Mouse (Mus musculus) kidney, adult 11 months (tissue): ENCODE measurements around the gene Olfr96.
"Not testable (repeated sequence)": the region's sequence is repeated elsewhere in the genome, so short reads cannot be mapped to it uniquely, and the experiment has no call there.

Experiments used
- DNase-seq: peaks from one replicate; pipeline ENCODE4 v3.0.0; 2022

The Olfr96 gene

DNA sequence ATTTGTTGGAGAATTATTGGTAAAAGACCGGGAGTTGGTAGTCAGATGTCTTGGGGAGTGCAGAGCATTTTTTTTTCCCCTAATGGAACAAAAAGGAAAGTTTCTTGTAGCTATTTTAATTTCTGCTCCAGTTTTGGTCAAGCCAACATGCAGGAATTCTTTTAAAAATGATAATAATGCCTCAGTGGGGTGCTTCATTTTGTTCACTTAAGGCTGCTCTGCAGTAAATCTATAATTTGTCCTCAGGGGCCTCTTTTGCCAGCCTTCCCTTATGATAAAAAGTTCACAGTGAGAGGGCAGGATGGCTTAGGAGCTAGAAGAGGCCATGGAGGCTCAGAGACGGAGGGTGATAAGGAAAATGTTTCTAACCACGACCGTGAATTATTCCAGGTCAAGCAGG, at the start of gene Olfr96:
Gene Olfr96 (plus strand): TSS at position 301 of the 400 bp plus-strand sequence.
- no peak for DNase-seq

DNA sequence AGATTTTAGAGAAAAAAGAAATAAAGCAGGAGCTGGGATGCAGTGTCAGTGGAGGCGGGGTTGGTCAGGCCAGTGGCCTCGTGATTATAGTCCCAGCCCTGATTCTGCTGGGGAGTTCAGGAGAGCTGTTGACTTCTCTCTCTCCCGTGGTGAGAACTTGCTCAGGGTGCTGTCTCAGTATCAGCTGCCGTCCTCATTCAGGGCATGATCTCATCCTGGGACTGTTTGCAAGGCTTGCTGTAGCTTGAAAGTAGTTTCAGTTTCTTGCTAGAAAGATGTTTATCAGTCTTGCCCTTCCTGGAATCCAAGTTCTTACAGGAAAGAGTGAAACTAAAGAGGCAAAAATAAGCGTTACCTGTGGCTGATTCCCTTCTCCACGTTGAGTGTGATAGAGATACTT, 34.5 kb upstream of the Olfr96 start:
- no peak for DNase-seq

DNA sequence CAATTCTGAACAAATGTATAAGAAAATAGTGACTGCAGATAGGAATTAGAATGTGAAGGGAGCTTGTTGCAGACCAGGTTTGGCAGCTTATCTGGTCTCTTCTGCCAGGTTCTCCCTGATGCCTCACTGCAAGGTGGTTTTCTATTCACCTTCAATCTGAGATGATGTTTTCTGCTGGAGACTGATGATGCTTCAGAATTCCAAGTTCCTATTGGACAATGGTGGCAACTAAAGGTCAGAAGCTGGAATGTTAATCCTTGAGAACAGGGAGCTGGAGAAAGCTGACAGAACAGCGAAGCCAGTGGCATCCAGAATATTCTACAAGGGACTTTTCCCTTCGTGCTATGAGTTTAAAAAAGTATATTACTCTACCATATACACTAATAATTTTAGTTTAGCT, 29.2 kb upstream of the Olfr96 start:
- peak; percentile 57 for DNase-seq

DNA sequence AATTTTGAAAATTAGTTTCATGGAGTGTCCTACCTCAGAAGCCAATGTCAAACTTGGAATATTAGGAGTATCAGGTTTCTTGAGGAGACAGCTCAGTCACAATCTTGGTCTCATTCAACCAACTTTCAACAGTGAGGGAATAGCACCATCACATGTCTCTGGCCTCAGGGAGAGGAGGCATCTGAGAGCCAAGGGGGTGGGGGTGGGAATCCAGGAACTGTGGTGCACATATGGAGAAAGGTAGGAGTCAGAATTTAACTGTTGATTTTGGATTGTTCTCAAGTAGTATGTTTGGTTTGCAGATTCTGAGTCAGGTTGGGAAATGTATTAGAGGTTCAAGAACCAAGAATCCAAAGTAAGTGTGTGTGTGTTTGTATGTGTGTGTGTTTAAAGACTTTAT, 26.9 kb upstream of the Olfr96 start:
- no peak for DNase-seq

DNA sequence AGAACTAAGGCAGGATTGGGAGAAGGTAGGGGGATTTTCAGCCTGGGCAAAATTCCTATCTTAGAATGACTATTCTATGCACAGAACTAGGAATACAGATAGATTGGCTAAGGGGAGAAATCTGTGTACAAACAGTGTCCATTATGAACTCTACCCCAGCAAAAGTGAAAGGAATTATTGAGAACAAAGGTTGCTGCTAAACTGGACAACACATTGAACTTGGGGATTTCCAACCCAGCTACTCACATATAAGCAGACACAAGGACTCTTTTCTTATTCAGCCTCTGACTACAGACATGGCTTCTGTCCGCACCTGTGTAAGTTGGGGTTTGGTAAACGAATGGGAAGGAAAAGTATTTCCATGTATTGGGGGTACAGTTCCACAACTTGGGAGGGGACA, 26.3 kb upstream of the Olfr96 start, which contains the start of gene Ubd:
Gene Ubd (plus strand): TSS at position 237 of the 400 bp plus-strand sequence.
- DNase-seq, result no peak

DNA sequence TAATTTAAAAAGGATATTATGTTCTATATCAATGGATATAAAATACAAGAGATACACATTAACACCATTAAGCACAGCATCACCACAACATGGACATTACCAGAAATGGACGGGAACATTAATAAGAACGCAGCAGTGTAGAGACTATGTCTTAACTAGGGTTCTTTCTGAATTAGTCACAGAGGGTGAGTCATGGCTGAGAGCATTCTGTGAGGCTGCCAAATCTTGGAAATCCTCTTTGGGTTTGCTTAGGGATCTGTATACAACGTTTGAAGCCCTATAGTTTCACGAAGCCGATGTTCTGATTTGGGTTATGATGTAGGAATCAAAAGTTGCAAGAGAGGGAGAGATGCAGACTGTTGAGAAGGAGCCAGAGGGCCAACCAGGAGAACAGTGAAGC, 25.2 kb upstream of the Olfr96 start:
- no peak for DNase-seq

DNA sequence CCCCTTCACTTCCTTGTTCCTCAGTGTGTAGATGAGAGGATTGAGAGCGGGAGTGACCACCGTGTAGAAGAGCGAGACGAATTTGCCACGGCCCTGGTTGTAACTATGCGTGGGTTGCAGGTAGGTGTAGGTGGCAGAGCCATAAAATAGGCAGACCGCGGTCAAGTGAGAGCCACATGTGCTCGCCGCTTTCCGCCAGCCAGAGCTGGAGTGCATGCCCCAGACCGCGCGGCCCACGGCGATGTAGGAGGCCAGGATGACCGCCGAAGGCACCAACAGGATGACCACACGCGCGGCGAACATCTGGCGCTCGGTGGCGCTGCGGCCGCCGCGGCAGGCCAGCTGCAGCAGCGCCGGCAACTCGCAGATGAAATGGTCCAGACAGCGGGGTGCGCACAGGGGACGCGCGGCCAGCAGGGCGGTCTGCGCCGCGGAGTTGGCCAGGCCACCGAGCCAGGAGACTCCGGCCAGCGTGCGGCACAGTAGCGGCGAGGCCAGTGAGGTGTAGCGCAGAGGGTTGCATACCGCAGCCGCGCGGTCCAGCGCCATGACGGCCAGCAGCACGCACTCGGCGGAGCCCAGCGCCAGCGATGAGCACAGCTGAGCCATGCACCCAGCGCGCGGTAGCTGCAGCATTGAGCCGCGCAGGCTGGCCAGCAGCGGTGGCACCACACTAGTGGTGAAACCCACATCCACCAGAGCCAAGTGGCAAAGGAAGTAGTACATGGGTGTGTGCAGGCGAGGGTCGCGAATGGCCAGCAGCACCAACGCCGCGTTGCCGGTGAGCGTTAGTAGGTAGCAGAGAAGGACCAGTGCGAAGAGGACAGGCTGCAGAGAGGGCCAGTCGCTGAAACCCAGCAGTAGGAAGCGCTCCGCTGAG, 22.9 kb upstream of the Olfr96 start:
- DNase-seq, result no peak

DNA sequence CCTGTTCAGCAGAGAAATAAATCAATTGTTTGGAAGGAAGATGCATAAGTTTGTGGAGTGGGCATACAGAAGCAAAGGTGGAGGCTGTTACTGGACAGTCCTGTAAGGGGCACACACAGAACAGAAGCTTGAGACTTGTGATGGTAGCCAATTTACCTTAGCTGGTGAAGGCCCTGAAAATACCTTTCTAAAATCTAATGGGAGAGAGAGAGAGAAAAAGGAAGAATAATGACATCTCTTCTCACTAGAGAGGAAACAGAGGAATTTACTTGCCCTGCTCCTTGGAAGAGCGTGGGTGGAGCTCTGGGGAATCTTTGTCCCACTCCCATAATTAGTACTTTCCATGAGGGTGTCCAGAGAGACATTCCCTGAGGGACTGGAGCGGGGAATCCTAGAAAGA, 19.1 kb upstream of the Olfr96 start, which contains the start of gene Olfr94:
Gene Olfr94 (minus strand): TSS at position 101 of the 400 bp plus-strand sequence.
- no peak for DNase-seq

DNA sequence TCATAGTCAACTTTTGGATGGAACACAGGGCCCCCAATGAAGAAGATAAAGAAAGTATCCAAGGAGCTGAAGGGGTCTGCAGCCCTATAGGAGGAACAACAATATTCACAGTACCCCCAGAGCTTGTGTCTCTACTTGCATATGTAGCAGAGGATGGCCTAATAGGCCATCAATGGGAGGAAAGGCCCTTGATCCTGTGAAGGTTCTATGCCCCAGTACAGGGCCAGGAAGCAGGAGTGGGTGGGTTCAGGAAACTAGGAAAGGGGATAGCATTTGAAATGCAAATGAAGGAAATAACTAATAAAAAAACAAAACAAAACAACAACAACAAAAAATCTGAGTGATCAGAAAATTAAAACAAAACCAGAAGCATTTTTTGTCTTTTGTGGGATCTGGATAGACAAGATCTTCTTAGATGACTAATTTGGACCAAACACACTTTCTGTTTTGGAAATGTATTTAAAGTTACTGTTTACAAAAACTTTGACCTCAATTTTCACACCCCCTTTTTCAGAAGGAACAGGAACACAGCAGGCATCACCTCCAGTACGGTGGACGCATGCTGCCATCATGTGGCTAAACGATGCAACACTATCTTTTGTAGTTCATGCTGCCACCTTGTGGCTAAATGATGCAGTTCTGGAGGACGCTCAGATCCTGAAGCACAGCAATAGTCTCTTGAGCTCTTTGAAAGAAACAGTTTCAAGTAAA, 16.6 kb upstream of the Olfr96 start:
- DNase-seq, result peak; percentile 60

DNA sequence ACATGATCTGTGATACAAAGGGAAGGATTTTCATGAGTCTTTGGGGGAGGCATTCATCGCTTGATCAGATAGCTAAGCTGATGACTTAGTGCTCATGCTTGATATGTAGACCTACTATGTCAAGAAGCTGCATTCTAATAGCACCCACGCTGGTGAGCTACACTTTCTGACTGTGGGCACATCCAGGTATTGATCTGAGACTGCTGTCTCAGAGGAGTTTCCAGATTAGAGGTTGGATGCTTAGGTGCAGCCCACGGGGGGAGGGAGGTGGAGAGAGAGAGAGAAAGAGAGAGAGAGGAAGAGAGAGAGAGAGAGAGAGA, 16.1 kb upstream of the Olfr96 start:
- DNase-seq, result no peak

DNA sequence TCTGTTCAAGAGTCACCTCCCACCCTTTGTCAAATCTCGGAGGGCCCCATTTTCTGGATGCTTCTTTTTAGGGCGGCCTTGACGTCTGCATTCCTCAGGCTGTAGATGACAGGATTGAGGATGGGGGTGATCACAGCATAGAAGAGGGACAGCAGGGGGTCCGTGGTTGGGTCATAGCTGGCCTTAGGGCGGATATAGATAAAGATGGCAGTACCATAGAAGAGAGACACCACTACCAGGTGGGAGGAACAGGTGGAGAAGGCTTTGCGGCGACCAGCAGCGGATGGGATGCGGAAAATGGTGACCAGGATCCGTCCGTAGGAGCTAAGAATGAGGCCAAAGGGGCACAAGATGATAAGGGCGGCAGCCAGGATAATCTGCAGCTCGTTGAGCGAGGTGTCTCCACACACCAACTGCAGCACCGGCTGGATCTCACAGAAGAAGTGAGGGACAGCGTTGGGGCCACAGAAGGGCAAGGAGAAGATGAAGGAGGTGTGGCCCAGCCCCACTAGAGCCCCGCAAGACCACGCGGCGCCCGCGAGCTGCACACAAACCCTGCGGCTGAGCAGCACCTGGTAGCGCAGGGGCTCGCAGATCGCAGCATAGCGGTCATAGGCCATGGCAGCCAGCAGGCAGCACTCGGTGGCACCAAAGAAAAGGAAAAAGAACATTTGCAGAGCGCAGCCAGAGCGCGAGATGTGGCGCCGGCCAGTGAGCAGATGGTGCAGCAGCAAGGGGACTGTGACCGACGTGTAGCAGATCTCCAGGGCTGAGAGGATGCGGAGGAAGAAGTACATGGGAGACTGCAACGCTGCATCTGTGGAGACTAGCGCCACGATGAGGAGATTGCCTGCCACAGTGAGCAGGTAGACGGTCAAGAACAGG, 8.8 kb upstream of the Olfr96 start:
- DNase-seq, result no peak

DNA sequence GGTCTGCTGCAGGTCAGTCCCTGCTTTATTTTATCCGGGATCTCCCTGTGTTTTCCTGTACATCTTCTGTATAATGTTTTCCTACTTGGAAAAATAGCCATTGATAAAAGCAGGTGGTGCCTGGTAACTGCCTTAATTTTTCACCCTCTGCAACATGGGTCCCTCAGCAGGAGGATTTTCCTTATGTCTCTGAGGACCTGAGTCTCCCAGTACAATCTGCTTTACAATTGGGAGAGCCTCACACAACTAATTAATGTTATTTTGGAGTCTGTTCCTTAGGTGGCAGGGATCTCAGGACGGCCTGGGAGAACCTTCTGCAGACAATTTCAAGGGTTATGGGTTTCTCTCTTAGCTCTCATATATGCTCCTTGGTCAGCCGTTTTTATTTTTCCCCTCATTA, 6.9 kb upstream of the Olfr96 start, which contains the start of gene Olfr95:
Gene Olfr95 (minus strand): TSS at position 101 of the 400 bp plus-strand sequence.
- DNase-seq, result no peak

DNA sequence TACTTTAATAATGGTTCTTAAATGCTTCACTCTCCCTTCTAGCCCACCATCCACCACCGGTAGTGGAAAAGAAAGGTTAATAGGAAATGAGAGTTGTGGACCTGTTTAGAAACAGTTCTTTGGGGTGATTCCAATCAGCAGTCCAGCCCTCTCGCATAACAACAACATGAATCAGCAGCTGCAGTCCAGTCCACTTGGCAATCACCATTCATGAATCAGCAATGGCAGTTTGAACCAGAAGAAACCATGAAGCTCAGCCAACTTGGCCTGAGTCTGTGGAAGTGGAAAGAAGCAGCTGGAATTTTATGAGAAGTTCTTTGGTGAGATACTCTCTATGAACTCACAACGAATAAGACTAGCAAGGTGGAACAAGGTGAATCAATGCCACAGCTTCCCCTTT, 1.5 kb upstream of the Olfr96 start:
- DNase-seq, result no peak

DNA sequence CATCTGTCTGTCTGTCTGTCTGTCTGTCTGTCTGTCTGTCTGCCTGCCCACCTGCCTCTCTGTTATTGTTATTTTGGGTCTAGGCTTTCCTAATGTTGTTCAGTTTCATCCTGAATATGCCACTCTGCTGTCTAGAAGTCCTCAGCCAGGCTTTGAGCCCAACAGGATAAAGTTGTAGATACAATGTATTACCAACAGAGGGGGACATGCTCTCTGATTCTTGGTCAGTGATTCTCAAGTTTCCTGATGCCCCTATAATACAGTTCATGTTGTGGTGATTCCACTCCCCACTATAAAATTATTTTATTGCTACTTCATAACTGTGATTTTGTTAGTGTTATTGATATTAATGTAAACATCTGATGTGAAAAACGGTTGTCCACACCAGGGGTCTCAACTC, 1.9 kb downstream of the Olfr96 start:
- DNase-seq, result no peak

DNA sequence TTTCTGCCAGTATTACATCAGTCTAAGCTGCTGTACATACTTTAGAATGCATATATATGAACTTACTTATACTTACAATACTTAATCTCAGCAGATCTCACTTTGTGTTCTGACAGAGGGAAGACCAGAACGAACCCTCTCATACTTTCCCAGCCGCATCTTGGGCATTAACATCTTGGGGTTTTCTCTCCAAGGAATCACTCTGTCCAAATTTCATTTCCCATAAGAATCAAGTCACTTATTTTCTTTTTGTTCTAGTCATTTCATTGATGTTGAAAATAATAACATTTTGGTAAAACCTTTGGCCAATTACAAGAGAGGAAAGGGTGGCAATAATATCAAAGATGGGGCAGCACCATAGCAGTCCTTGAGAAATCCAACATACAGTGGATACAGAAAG, 17.3 kb downstream of the Olfr96 start, which contains the start of gene Olfr97:
Gene Olfr97 (minus strand): TSS at position 101 of the 400 bp plus-strand sequence.
- DNase-seq, result not testable (repeated sequence)

DNA sequence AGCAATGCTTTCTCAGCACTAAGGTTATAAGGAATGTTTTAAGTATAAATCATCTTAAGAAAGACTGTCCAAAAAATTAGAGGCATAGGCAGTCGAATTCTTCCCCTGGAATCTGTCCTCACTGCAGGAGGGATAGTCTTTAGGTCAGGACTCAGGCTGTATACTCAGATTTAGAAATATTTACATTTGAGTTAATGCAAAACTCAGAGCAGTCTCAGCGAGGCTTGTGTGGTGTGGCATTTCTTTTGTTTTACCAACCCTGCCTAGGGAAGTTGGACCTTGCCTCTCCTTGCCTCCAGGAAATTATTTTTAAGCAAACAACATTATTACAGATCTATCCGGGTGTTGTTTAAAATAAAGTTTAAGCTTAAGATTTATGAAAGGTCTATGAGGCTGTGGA, 22.3 kb downstream of the Olfr96 start:
- no peak for DNase-seq

DNA sequence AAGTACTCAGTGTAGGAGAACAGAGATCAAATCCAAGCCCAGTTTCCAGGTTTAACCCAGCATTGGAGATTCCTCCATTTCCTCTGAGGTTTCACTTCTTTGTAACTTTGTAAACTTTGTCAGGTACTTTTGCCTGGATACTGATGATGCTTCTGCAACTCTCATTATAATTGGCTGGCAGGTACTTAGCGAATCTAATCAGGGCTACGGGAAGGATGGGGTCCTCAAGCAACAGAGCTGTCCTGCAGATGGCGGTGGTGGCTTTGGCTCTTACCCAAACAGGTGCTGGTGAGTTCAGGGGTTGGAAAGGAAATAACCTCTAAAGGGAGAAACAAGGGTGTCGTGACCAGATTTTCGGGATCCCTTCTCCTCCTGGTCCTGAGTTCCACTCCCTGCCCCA, 26.8 kb downstream of the Olfr96 start:
- DNase-seq, result peak; percentile 12

DNA sequence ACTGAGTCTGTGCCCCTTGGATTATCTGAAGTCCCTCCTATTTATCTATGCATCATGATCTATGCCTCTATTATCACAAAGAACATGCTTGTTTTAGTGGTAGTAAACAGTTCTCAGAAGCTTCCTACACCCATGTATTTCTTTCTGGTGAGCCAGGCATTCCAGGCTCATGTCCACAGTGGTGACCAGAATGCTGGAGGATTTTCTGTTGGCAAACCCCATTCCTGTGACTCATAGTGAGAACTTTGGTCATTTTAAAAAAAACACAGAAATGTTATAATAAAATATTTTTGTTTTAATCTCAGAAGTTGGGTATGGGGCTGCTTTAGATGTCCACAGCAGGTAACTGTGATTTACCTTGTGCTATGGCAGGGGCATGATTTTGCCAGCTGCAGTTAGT, 29.5 kb downstream of the Olfr96 start:
- no peak for DNase-seq

DNA sequence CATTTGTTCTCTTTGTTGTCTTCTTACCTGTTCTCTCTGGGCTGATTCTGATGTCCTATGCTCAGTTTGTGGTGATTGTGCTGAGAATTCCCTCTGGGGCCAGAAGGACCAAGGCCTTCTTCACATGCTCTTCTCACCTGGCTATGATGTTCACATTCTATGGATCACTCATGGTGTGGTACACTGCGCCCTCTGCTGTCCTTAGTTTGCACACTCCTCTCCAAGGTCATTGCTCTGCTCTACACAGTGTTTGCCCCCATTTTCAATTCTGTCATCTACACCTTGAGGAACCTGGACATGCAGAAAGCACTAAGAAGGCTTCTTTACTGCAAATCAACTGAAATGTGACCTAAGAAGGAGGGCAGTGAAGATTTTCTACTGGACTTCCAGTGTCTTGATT, 30.6 kb downstream of the Olfr96 start:
- DNase-seq, result no peak

DNA sequence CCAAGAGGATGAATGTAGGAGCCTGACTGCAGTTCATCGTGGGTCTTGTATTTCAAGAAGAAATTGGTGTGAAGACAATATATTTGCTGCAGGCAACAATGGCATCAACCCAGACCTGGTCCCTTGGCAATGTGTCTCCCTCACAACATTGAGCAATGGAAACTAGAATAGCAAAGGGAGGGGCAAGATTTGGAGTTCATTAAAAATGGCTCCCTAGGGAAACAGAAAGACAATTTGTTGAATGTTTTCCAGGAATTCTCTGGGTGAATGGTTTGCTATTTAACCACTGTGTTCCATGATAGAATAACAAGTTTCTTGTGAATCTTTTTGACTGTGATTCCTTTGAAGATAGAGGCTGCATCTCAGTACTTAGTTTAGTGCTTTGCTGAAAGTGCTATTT, 43.7 kb downstream of the Olfr96 start, which contains the start of gene Olfr98:
Gene Olfr98 (minus strand): TSS at position 124 of the 400 bp plus-strand sequence.
- DNase-seq, result no peak

DNA sequence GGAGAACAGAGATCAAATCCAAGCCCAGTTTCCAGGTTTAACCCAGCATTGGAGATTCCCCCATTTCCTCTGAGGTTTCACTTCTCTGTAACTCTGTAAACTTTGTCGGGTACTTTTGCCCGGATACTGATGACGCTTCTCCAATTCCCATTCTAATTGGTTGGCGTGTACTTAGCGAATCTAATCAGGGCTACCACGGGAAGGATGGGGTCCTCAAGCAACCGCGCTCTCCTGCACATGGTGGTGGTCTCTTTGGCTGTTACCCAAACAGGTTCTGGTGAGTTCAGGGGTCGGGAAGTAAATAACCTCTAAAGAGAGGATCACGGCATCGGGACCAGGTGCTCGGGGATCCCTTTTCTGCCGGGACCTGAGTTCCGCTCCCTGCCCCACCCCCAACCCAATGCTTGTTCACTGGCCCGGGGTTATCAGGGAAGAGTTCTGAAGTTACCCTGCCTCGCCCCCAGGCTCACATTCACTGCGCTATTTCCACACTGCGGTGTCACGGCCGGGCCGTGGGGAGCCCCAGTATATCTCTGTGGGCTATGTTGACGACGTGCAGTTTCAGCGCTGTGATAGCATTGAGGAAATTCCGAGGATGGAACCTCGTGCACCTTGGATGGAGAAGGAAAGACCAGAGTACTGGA, 50.2 kb downstream of the Olfr96 start, which contains the start of gene H2-M3:
Gene H2-M3 (plus strand): TSS at position 163 of the 644 bp plus-strand sequence.
- DNase-seq, result peak; percentile 87

DNA sequence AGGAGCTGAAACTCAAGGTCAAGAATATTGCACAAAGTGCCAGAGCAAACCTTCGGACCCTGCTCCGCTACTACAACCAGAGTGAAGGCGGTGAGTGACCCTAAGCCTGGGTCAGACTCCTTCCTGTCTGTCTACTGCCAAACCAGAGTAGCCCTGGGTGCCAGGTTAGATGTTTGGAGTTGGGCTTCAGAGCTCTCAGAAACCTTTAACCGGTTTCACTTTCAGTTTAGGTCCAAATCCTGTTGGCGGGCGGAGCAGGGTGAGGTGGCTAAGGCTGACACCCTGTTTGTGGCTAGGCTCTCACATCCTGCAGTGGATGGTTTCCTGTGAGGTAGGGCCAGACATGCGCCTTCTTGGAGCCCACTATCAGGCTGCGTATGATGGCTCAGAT, 50.8 kb downstream of the Olfr96 start:
- peak; percentile 63 for DNase-seq
